Mouse (Mus musculus) brown adipose tissue, adult 24 weeks (tissue): ENCODE results near the gene Sfxn5. TPM values are rescaled to one million over a fixed set of nuclear protein-coding genes. Genes with fewer than 3 reads are reported as not detected.

ENCODE experiments used
- H3K27ac ChIP-seq: fragments of 200-500 bp; replicated peaks from 2 replicates; pipeline ENCODE4 v1.5.1; 2012; ENCODE audit warnings: low read depth, mild to moderate bottlenecking, low read length
- H3K4me1 ChIP-seq: fragments of 200-500 bp; 2 replicates; pipeline ENCODE4 v1.6.1; 2012; ENCODE audit warnings: low read length, mixed read lengths; ENCODE audit not compliant: control insufficient read depth, insufficient read depth, insufficient read length
- H3K4me3 ChIP-seq: fragments of 200-500 bp; 2 replicates; pipeline ENCODE4 v1.5.1; 2012; ENCODE audit warnings: low read depth, mild to moderate bottlenecking, low read length, moderate library complexity; ENCODE audit not compliant: insufficient read depth
- polyA plus RNA-seq: library from polyadenylated mRNA; stranded (reverse); fragments of >200 nt; gene quantifications from 2 replicates; pipeline ENCODE4 v1.2.4, GENCODE M21; 2012; ENCODE audit not compliant: missing spikeins, insufficient read depth, insufficient read length

Gene Sfxn5
- polyA plus RNA-seq, 1 experiment: 66.8 TPM

DNA sequence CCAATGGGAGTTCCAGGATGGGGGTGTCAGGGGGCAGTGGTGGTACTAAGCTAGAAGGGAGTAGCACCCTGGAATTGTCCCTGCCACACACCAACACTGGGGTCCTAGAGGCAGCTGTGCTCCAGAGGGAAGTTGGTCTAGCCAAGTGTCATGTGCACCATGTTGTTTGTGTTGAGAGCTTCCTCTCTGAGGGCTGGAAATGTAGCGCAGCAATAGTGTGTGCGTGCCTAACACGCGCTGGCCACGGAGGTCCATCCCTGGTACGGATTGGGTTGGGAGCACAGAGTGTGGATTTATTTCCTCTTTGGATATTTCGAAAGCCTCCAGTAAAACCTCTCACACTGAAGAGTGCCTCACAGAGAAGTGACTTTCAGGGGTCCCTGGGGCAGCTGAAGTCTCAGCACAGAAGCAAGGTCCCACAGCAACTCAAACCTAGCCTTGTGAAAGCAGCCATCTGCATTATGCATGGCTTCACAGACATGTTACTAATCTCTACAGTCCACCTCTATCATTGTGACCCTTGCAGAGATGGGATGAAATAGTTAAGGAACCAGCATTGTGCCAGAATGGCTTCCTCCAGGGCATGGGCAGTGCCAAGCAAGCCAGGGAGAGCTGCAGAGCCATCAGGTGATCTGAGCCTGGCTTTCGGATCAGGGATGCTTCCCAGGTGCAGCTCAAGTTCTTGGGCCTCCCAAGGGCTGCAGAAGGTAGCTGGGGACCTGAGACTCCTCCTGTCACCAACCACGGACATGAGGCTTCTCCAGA, 37.6 kb upstream of the Sfxn5 start:
- Histone ChIP-seq H3K27ac (peak overlapping the region; percentile 70), H3K4me3 (no peak overlapping the region), H3K4me1 (peaks cover 49% of the 10 kb centered on the region)

DNA sequence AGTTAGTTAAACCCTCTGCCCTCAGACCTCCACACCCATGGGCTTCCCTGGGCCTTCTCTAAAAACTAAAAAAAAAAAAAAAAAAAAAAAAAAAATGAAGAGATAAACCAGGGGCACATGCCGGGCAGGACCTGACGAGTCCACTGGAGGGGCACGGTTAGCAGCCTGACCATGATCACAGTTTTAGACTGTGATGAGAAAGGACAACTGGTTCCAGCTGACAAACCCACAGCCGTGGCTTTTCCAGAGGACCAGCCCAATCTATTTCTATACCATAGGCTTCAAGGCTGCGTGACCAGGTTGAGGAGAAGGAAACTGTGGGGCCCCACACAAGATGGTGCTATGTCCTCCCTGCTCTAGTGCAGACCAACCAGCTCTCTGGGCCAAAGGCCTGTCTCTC, 36.8 kb upstream of the Sfxn5 start:
- no peak overlapping the region for H3K4me3 ChIP-seq
- peak overlapping the region; percentile 70 for H3K27ac ChIP-seq
- peaks cover 52% of the 10 kb centered on the region for H3K4me1 ChIP-seq

DNA sequence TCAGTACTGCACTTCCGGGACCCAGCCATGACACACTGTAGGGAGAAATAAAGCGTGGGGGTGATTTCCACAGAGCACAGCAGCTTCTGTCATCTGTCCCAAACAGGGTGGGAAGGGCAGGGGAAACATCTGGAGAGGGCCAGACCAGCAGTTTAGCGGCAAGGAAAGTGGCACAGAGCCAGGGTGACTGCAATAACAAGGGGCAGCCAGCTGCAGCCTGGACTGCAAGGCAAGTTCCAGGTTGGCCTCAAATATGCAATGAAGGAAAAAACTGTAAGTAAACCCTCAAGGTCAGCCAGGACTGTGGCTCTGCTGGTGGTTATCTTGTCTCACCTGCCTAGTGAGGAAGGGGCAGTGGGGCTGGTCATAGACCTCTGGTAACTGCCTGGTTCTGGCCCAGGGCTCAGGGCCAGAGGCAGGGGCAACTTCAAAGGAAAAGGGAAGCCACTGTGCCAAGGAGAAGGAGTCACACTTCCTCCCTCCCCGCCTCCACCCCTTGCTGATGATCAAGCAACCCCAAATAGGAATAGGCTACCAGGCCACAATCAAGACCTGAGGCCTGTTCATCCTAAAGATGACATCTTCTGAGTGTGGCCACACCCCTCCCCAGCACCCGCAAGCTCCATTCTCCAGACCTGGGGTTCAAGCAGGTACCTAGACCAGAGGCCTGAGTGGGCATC, 36.1 kb upstream of the Sfxn5 start:
- Histone ChIP-seq H3K27ac (peak overlapping the region; percentile 87), H3K4me1 (peaks cover 55% of the 10 kb centered on the region), H3K4me3 (no peak overlapping the region)

DNA sequence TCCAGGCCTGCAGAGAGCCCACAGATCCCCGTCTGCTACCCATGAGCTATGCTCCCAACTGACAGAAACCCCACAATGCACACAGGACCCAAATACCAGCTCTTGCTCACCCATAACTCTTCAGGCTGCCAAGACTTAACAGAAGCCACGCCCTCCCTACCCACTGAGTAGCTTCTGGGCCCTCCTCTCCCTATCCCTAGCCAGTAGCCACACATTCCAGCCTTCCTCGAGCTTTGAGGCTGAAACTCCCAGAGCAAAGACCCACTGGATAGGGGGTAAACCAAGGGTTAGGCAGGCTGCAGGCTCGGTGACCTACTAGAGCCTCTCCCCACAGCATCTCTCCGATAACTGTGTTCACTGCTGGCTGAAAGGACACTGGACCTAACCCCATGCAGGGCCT, 35.5 kb upstream of the Sfxn5 start:
- Histone ChIP-seq H3K27ac (peak overlapping the region; percentile 87), H3K4me1 (peaks cover 55% of the 10 kb centered on the region), H3K4me3 (no peak overlapping the region)

DNA sequence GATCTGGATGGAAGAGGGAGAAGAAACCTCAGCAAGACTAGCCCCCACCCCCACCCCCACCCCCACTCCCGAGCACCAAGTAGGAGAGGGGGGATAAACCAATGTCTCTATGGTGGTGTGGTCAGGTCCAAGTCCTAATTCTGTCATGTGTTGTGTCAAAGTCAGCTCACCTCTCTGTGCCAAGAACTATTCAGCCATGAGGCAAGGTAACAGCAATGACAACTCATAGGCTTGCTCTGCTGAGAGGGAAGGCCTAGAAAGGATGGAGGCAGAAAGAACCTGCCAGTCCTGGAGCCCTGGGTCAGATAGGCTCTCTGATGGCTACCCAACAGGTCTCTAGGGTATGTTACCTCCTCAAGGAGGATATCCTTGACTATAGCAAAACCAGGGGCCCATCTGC, 34.9 kb upstream of the Sfxn5 start:
- Histone ChIP-seq H3K4me1 (peaks cover 55% of the 10 kb centered on the region), H3K4me3 (no peak overlapping the region), H3K27ac (peak overlapping the region; percentile 87; the same call in 1 of the 2 replicates)

DNA sequence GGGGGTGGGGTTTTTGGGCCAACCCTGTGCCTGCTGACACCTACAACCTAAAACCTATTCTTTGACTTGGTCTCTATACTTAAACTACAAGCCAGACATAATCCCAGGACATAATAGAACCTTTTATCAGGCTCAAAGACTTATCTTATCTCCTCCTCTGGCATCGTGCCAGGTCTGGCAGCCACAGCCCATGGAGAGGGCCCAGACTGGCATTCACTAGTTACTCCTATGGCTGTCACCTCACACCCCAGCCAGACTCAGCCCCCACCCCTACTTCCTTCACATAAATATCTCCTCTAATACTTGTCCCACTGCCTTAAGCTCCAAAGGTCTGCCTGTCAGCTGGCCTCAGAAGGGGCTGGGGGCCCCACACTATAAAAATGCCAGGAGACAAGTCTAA, 33.2 kb upstream of the Sfxn5 start:
- no peak overlapping the region for H3K4me3 ChIP-seq
- H3K27ac ChIP-seq: no peak overlapping the region; the same call in 1 of the 2 replicates
- peaks cover 48% of the 10 kb centered on the region for H3K4me1 ChIP-seq

DNA sequence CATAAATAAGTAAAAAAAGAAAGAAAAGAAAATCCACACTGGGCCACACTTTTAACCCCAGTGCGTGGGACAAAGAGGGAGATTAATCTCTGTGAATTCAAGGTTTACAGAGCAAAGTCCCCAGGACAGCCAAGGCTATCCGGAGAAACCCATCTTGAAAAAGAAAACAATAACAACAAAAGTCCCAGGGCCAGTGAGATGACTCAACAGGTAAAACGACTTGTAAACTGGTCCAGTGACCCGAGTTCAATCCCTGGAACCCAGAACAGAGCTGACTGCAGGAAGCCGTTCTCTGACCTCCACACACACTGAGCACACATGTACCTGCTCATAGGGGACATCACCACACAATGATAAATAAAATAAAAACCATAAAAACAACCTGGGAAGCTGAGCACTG, 31.2 kb upstream of the Sfxn5 start:
- no peak overlapping the region for H3K4me3 ChIP-seq
- H3K4me1 ChIP-seq: peaks cover 45% of the 10 kb centered on the region
- H3K27ac ChIP-seq: no peak overlapping the region

DNA sequence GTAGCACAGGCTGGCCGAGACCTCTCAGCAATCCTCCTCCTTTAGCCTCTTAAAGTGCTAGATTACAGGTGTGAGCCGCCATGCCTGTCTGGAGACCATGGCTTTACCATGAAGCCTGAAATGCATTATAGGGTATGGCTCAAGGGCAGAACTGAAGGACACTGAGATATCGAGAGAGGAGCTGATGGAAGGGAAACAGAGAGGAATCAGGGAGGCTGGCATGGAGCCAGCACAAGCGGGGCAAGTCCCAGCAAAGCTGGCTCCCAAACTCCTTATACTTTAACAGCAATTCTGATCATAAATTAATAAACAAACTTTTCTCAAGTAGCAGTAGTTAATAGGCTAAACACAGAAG, 30.7 kb upstream of the Sfxn5 start:
- no peak overlapping the region for H3K4me3 ChIP-seq
- peaks cover 39% of the 10 kb centered on the region for H3K4me1 ChIP-seq
- H3K27ac ChIP-seq: no peak overlapping the region

DNA sequence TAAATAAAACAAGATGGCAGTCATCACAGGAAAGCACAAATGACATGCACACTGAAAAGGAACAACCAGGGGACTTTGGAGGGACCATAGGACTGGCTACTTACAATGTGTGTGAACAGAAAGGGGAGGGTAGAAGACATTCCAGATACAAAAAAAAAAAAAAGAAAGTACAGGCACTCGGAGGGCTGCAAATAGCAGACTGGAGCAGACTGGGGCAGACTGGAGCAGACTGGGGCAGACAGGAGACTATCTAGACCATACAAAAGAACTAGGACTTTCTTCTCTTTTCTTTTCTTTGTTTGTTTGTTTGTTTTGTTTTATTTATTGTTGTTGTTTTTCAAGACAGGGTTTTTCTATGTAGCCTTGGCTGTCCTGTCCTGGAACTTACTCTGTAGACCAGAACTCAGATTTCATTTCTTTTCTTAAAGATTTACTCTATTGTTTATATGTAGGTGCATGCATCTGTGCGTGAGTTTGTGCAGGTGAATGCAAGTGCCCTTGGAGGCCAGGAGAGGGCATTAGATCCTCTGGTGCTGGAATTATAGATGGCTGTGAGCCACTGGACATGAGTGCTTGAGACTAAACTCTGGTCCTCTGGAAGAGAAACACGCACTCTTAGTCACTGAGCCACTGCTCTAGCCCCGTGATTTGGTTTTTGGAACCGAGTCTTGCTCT, 30.1 kb upstream of the Sfxn5 start:
- no peak overlapping the region for H3K4me3 ChIP-seq
- peaks cover 34% of the 10 kb centered on the region for H3K4me1 ChIP-seq
- no peak overlapping the region for H3K27ac ChIP-seq

DNA sequence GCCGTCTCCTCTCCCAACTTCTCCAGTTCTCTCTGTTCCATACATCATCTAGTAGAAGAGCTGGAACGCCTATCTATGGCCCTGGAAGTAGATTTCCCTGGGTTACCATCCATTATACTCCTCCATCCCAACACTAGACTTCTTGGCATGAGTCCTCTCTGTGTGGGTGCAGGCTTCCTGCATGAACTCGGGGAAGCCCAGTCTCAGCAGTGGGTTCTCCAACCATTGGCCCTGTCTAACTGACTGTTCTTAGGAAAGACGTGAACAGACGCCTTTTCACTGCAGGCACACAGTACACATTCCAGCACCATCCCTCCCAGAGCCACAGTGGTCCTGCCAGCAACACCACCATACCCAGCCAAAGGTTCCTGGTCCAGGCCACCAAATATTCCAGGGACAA, 29.4 kb upstream of the Sfxn5 start:
- Histone ChIP-seq H3K4me1 (peaks cover 37% of the 10 kb centered on the region), H3K4me3 (no peak overlapping the region), H3K27ac (no peak overlapping the region)

DNA sequence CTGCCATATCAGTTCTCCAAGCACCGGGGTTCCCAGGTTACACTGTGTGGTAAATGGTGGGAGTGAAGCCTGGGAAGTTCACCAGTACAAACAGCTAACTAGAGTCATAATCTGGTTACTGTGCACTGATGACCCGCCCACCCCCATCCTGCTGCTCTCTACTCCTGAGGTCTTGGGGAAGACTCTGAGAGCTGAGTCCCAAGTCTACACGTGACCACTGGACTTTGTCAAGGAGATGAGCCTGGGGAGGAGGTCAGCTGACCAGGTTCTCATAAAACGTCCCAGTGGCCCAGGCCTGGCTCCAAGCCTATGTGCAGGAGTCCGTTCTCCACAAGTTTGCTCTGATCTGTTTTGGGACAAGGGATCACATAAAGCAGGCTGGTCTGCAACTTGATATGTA, 27.1 kb upstream of the Sfxn5 start:
- Histone ChIP-seq H3K27ac (no peak overlapping the region), H3K4me3 (no peak overlapping the region), H3K4me1 (peaks cover 37% of the 10 kb centered on the region)

DNA sequence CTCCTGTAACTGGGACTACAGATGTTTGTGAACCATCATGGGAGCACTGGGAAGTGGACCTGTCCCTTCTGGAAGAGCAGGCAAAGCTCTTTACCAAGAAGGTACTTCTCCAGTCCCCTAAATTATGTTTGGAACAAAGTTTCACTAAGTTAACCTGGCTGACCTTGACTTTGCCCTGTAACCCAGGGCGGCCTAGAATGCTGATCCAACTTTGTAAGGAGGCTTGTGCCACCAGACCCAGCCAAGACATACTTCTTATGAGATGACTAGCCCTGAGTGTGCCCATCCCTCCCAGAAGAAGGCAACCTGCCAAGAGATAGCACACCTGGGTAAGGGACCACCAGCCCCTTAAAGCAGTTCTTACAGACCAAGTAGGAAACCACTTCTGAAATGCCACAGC, 25.7 kb upstream of the Sfxn5 start:
- H3K27ac ChIP-seq: no peak overlapping the region
- peaks cover 34% of the 10 kb centered on the region for H3K4me1 ChIP-seq
- no peak overlapping the region for H3K4me3 ChIP-seq

DNA sequence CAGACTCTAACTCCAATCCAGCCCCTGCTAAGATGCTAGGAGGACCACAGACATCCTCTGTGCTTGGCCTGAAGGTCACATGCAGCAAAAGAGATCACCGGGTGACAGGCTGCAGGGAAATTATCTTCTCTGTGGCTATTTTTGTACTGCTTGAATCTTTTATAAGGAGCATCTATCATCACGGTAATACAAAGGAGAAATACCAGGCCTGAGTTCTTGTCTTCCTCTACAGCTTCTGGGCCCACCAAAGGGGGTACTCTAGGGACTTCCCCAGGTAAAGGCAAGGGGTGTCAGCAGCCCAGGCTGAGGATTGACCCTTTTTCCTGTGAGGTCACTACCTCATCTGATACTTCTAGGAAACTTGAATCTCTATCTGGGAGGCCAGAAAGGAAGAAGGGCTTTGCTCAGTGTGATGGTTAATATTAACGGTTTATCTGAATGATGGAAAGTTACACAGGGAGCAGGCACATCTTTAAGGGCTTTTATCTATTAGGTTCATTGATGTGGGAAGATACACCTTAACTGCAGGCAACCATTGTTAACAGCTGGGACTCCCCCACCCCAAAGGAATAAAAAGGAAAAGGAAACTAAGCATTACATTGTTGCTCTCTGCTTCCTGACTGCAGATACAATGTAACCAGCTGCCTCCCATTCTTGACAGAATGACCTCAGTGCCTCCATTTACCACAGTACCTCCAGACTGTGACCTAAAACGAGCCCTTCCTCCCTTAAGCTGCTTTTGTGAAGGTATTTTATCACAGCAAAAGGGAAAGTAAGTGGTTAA, 23.7 kb upstream of the Sfxn5 start:
- peak overlapping the region; percentile 78 for H3K27ac ChIP-seq

DNA sequence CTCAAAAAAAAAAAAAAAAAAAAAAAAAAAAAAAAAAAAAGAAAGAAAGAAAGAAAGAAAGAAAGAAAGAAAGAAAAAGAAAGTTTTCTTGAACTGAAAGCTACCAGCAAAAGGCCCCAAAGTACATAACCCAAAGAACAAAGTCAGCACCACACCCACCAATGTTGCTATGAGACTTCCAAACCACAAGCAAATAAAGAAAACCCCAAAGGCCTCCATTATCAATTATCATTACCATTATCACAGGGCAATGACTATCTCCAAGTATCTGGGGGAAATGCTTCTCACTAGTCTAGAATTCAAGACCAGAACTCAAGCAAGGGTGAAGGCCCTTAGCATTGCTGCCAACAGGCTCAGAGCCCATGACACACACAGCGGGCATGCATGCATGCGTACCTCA, 22.5 kb upstream of the Sfxn5 start:
- peak overlapping the region; percentile 58 for H3K27ac ChIP-seq
- peaks cover 28% of the 10 kb centered on the region for H3K4me1 ChIP-seq
- H3K4me3 ChIP-seq: no peak overlapping the region

More for the DNA sequence above, 23.7 kb upstream of the Sfxn5 start:
- Histone ChIP-seq H3K4me3 (no peak overlapping the region), H3K4me1 (peaks cover 30% of the 10 kb centered on the region)

DNA sequence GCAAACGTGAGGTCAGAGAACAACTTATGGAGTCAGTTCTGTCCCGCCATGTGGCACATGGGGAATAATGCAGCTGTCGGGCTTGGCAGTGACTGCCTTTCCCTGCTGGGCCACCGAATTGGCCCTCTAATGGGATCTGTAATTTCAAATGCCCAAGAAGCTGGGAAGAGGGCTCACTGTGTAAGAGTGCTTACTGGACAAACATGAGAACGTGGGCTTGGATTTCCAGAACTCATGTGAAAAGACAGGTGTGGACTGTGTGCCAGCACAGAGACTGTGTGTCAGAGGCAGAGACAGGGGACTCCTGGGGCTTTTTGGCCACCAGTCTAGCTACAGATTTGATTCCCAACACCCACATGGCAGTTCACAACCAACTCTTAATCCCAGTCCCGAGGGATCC, 21.5 kb upstream of the Sfxn5 start:
- Histone ChIP-seq H3K27ac (no peak overlapping the region), H3K4me3 (no peak overlapping the region), H3K4me1 (peaks cover 21% of the 10 kb centered on the region)
